Mouse (Mus musculus): ENCODE data around the gene Dock6.
"Not testable (repeated sequence)": the region's sequence is repeated elsewhere in the genome, so short reads cannot be mapped to it uniquely, and the experiment has no call there.

Dock6 gene

GRCm38 (mm10) chr9:21811170-21811569 lies 41.3 kb downstream of the Dock6 start:
- DNase-seq (ENCODE audit: low spot score in 2 of 2) = no peak

GRCm38 (mm10) chr9:21808561-21808960 lies 43.9 kb downstream of the Dock6 start:
- no peak for DNase-seq (ENCODE audit: low spot score in 2 of 2)

GRCm38 (mm10) chr9:21806976-21807375 lies 45.5 kb downstream of the Dock6 start:
- no peak for DNase-seq (ENCODE audit: low spot score in 2 of 2)

- DNase-seq (ENCODE audit: low spot score in 2 of 2) = no peak
Observed at GRCm38 (mm10) chr9:21806363-21806762, 46.1 kb downstream of the Dock6 start.

GRCm38 (mm10) chr9:21803986-21804644 lies 48.3 kb downstream of the Dock6 start:
- DNase-seq (ENCODE audit: low spot score in 2 of 2) = peak; percentile 67 to 70

- no peak for DNase-seq (ENCODE audit: low spot score in 2 of 2)
Observed at GRCm38 (mm10) chr9:21801591-21801990, 50.8 kb downstream of the Dock6 start.

- no peak for DNase-seq (ENCODE audit: low spot score in 2 of 2)
Observed at GRCm38 (mm10) chr9:21801121-21801520, 51.3 kb downstream of the Dock6 start.

- no peak for DNase-seq (ENCODE audit: low spot score in 2 of 2)
Observed at GRCm38 (mm10) chr9:21799010-21799350, 53.5 kb downstream of the Dock6 start.

- DNase-seq (ENCODE audit: low spot score in 2 of 2) = peak; percentile 52 to 73
Observed at GRCm38 (mm10) chr9:21798345-21799009, 54.0 kb downstream of the Dock6 start, which contains the start of gene Kank2. TSS of gene Kank2 (minus strand) at chr9:21798744.

GRCm38 (mm10) chr9:21797921-21798344 lies 54.5 kb downstream of the Dock6 start:
- peak in 1 of 2 experiments; percentile 42 for DNase-seq (ENCODE audit: low spot score in 2 of 2)

GRCm38 (mm10) chr9:21796919-21797318 lies 55.5 kb downstream of the Dock6 start:
- no peak for DNase-seq (ENCODE audit: low spot score in 2 of 2)

GRCm38 (mm10) chr9:21796259-21796658 lies 56.2 kb downstream of the Dock6 start:
- DNase-seq (ENCODE audit: low spot score in 2 of 2) = no peak

GRCm38 (mm10) chr9:21795579-21795978 lies 56.9 kb downstream of the Dock6 start:
- DNase-seq (ENCODE audit: low spot score in 2 of 2) = no peak

- no peak for DNase-seq (ENCODE audit: low spot score in 2 of 2)
Observed at GRCm38 (mm10) chr9:21794925-21795324, 57.5 kb downstream of the Dock6 start.

- no peak for DNase-seq (ENCODE audit: low spot score in 2 of 2)
Observed at GRCm38 (mm10) chr9:21794344-21794834, 58.0 kb downstream of the Dock6 start.

- DNase-seq (ENCODE audit: low spot score in 2 of 2) = not testable (repeated sequence)
Observed at GRCm38 (mm10) chr9:21793507-21793906, 58.9 kb downstream of the Dock6 start.

GRCm38 (mm10) chr9:21792644-21793043 lies 59.8 kb downstream of the Dock6 start:
- DNase-seq (ENCODE audit: low spot score in 2 of 2) = peak; percentile 67 to 72

GRCm38 (mm10) chr9:21791861-21792260 lies 60.6 kb downstream of the Dock6 start:
- no peak for DNase-seq (ENCODE audit: low spot score in 2 of 2)

GRCm38 (mm10) chr9:21788234-21788633 lies 64.2 kb downstream of the Dock6 start:
- no peak for DNase-seq (ENCODE audit: low spot score in 2 of 2)

GRCm38 (mm10) chr9:21787654-21788053 lies 64.8 kb downstream of the Dock6 start:
- DNase-seq (ENCODE audit: low spot score in 2 of 2) = no peak

- DNase-seq (ENCODE audit: low spot score in 2 of 2) = peak in 1 of 2 experiments; percentile 50
Observed at GRCm38 (mm10) chr9:21786906-21787305, 65.5 kb downstream of the Dock6 start.

GRCm38 (mm10) chr9:21786309-21786708 lies 66.1 kb downstream of the Dock6 start:
- not testable (repeated sequence) for DNase-seq (ENCODE audit: low spot score in 2 of 2)

All from frontal cortex, postnatal 10 days (tissue).